Mouse (Mus musculus): ENCODE results near the gene Plb1. TPM values are rescaled to one million over a fixed set of nuclear protein-coding genes. Genes with fewer than 3 reads are reported as not detected.

The Plb1 gene
- 0.02 and 0.16 TPM in 2 replicates for polyA plus RNA-seq (2012; rRNA removed)

GRCm38 (mm10) chr5:32232474-32232873 is at the start of gene Plb1:
Gene Plb1 (plus strand): TSS chr5:32232708.

Other genes with a start within 250 kb of the Plb1 start
- gene Fosl2, start 96.9 kb upstream of the Plb1 start, polyA plus RNA-seq (2012; rRNA removed): 0.69 and 0.74 TPM in 2 replicates
- gene Ppp1cb, start 226.1 kb downstream of the Plb1 start, polyA plus RNA-seq (2012; rRNA removed): 96.9 and 105 TPM in 2 replicates

All from liver, embryonic 14 days (tissue).